Mouse (Mus musculus) ES-Bruce4 (cell line): ENCODE measurements at regions not wholly inside any gene's neighbourhood (a gene's known extent, or its start where the extent isn't known, plus 50 kb on each side); places are given as distances from the start of the nearest gene placed in this dataset.

Source experiments
- H3K27ac ChIP-seq: 2 replicates; pipeline ENCODE4 v1.5.1; 2012; ENCODE audit warnings: low read length, inconsistent platforms; ENCODE audit not compliant: insufficient read depth
- H3K27me3 ChIP-seq: 2 replicates; pipeline ENCODE4 v1.6.1; 2012; ENCODE audit warnings: mild to moderate bottlenecking, low read length, inconsistent platforms; ENCODE audit not compliant: control insufficient read depth, poor library complexity, insufficient read depth, severe bottlenecking
- H3K36me3 ChIP-seq: 2 replicates; pipeline ENCODE4 v1.6.1; 2012; ENCODE audit warnings: inconsistent platforms, mild to moderate bottlenecking, low read length, moderate library complexity; ENCODE audit not compliant: control insufficient read depth, poor library complexity, insufficient read depth, severe bottlenecking
- H3K4me1 ChIP-seq: one replicate; pipeline ENCODE4 v1.8.1; 2011; ENCODE audit warnings: low read length; ENCODE audit not compliant: control insufficient read depth, insufficient read depth
- H3K4me3 ChIP-seq: 2 replicates; pipeline ENCODE4 v1.5.1; 2011; ENCODE audit warnings: low read depth, mild to moderate bottlenecking, low read length
- H3K9ac ChIP-seq: 2 replicates; pipeline ENCODE4 v1.6.1; 2012; ENCODE audit warnings: low read depth, mild to moderate bottlenecking, inconsistent platforms; ENCODE audit not compliant: poor library complexity, severe bottlenecking
- H3K9me3 ChIP-seq: replicated peaks from 2 replicates; pipeline ENCODE4 v1.6.1; 2012; ENCODE audit warnings: mild to moderate bottlenecking, low read length, inconsistent platforms; ENCODE audit not compliant: control insufficient read depth, poor library complexity, insufficient read depth, severe bottlenecking
- CTCF ChIP-seq: IDR thresholded peaks from one replicate; pipeline ENCODE4 v1.8.1; 2011; ENCODE audit warnings: low read depth, low read length
- EP300 ChIP-seq: IDR thresholded peaks from 2 replicates; pipeline ENCODE4 v1.6.1; 2011; ENCODE audit warnings: low read depth, low read length; ENCODE audit not compliant: insufficient read depth
- POLR2A ChIP-seq: IDR thresholded peaks from one replicate; pipeline ENCODE4 v1.8.1; 2011; ENCODE audit warnings: low read length; ENCODE audit not compliant: insufficient read depth

DNA sequence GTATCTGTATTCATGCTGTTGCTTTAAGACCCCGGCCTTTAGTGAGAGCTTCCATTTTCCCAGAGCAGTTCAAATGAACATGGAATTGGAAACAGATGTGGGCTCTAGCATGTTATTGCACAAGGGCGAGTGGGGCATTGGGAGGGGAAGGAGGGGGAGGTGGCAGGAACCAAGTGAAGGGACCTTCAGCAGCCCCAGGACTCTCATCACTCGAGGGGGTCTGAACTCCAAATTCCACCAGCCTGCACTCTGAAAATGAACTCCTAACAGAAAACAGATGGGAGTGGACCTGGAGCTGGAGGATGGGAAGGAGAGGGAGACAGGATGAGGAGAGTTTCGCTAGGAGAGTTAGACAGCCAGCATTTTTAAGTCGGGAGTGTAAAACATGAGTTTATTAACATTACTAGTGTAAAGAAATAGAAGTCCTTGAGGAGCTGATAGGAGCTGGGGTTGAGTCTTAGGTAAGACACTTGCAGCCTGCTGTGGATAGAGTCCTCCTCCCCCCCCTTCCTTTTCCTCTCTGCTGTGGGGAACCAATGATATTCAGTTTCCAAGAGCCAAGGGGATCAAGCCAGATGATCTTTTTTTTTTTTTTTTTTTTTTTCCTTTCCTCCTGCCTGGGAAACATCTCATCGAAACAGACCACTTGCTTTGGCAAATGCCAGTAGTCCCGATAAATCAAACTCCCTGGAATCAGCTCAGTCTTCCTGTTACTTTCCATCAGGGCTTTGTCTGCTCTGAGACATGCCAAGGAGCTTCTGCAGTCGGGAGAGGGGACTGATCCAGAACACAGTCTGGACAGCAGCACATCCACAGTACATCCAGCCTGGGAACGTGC, 351.0 kb downstream of the Ets1 start:
- no peaks in the 10 kb centered on the region for H3K27me3 ChIP-seq
- H3K9me3 ChIP-seq, result no peaks in the 10 kb centered on the region; the same call in 1 of the 2 replicates
- no peaks in the 10 kb centered on the region for H3K36me3 ChIP-seq
- H3K27ac ChIP-seq, result no peak overlapping the region
- no peaks in the 10 kb centered on the region for H3K4me1 ChIP-seq
- no peak overlapping the region for H3K4me3 ChIP-seq
- TF ChIP-seq POLR2A (no peak), CTCF (no peak), EP300 (no peak)
- no peak overlapping the region for H3K9ac ChIP-seq

DNA sequence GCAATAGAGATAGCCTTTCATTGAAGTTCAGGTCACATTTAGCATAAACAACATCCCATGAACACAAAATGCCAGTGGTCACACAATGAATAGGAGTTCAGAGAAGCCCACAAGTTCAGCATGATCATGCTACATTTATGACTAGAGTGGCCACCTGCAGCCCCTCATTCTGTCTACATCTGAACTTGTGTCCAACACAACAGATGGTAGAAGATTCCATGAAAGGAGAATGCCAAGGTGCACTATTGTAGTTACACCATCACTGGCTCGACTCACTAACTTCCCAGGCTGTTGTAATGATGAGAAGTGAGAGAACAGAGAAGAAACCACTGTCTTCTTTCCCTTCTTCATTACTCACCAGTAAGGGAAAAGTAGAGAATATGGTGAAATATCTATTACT, 353.0 kb downstream of the Ets1 start:
- no peaks in the 10 kb centered on the region for H3K36me3 ChIP-seq
- no peak overlapping the region for H3K9ac ChIP-seq
- no peak for TF ChIP-seq EP300
- no peak for TF ChIP-seq POLR2A
- TF ChIP-seq CTCF, result no peak
- no peaks in the 10 kb centered on the region; the same call in 1 of the 2 replicates for H3K27me3 ChIP-seq
- no peak overlapping the region for H3K27ac ChIP-seq
- no peak overlapping the region for H3K4me3 ChIP-seq
- no peaks in the 10 kb centered on the region; the same call in 1 of the 2 replicates for H3K9me3 ChIP-seq
- no peaks in the 10 kb centered on the region for H3K4me1 ChIP-seq

DNA sequence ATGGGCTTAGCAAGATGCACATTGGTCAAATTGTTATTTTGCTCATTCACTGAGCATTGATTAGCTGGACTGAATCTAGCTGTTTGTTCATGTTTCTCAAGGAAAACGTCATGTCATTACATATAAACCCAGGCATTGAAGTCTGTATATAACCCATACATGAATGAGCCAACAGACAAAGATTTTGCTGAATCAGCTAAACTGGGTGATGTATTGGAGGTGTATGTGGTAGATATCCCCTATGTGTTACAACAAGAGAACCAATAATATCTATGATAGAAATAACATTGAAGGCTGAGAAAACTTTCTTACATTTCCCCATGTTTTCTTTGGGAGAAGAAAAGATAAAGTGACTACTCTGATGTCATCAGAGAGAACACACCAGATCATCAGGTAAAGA, 362.3 kb downstream of the Ets1 start:
- TF ChIP-seq POLR2A (no peak), CTCF (no peak), EP300 (no peak)

DNA sequence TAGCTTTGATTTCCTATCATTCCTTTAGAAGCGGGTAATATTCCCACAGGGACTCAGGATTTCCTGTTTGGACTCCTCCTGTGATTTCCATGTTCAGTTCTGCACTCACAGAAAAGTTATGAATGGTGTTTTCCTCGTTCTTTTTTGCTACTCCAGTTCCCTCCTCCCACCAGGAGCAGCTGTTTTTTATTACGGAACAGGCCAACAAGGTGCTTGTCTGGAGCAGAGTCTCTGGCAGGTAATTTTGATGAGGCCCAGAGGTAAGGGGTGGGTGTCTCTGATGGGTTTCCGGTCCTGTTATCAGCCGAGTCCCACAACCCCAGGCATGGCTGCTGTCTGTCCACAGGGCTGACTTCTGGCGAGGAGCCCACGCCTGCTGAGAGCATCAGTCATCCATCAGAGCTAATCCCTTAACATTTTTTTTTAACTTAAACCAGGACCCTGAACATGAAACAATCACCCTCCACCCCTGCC, 364.7 kb downstream of the Ets1 start:
- H3K27ac ChIP-seq, result no peak overlapping the region
- no peak overlapping the region for H3K9ac ChIP-seq
- no peak overlapping the region for H3K4me3 ChIP-seq
- H3K27me3 ChIP-seq, result no peaks in the 10 kb centered on the region
- TF ChIP-seq EP300, result no peak
- TF ChIP-seq POLR2A, result no peak
- TF ChIP-seq CTCF, result no peak
- H3K9me3 ChIP-seq, result no peaks in the 10 kb centered on the region
- no peaks in the 10 kb centered on the region for H3K36me3 ChIP-seq
- H3K4me1 ChIP-seq, result no peaks in the 10 kb centered on the region

More for the DNA sequence above, 362.3 kb downstream of the Ets1 start:
- Histone ChIP-seq H3K4me3 (no peak overlapping the region), H3K9me3 (no peaks in the 10 kb centered on the region), H3K27me3 (no peaks in the 10 kb centered on the region), H3K27ac (no peak overlapping the region), H3K36me3 (no peaks in the 10 kb centered on the region), H3K4me1 (no peaks in the 10 kb centered on the region), H3K9ac (no peak overlapping the region)

DNA sequence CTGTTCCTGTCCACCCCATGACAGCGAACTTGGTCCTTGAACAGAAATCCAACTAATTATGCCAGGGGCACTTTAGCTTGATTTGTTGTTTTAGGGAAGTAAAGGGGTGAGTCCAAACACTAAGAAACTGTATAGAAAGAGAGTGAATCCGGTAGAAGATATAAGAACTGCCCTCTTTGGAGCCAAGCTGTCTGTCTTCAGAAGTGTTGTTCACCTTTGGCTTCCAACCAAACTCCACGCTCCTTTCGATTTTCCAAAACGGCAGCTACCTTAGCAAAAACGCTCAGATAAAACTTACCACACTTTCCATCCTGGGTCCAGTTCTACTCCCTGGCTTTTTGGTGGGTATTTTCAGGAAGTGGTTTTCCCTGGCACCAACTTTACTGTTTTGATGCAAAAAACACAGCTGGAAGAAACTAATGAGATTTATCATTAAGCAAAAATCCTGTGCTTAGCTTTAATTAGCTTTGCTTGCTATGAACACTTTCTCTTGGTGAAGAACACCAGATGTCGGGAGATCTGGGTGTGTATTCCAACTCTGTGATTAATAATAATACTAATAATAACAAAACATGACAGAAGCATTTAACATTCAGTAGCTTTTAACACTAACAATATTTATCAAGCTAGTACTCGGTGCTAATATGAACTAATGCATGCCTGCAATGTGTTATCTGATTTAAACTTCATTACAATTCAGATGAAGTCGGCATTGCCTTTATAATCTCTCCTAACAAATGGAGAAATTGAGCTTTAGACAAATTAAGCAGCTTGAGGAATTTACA, 365.3 kb downstream of the Ets1 start:
- no peaks in the 10 kb centered on the region for H3K27me3 ChIP-seq
- TF ChIP-seq POLR2A (no peak), CTCF (no peak), EP300 (no peak)
- no peak overlapping the region for H3K27ac ChIP-seq
- no peak overlapping the region for H3K4me3 ChIP-seq
- no peaks in the 10 kb centered on the region for H3K36me3 ChIP-seq
- H3K4me1 ChIP-seq, result no peaks in the 10 kb centered on the region
- H3K9ac ChIP-seq, result no peak overlapping the region
- H3K9me3 ChIP-seq, result no peaks in the 10 kb centered on the region

DNA sequence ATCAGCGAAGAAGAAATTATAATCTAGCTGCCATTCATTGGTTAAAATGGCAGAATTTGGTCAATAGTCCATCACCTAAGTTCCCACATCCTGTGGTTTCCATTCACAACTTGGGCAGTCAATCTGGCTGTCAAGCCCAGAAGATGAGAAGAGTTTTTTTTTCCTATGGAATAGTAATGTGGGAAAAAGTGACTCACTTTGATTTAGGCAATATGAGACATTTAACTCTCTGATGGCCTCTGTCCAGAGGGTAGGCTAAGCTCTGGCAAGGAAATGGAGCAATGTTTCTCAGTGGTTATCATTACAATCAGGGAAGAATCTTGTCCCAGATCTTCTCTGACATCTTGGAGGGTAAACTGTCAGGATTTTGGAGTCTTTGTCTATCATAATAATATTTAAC, 367.9 kb downstream of the Ets1 start:
- Histone ChIP-seq H3K4me3 (no peak overlapping the region), H3K9ac (no peak overlapping the region), H3K4me1 (no peaks in the 10 kb centered on the region), H3K9me3 (no peaks in the 10 kb centered on the region), H3K36me3 (no peaks in the 10 kb centered on the region), H3K27me3 (no peaks in the 10 kb centered on the region), H3K27ac (no peak overlapping the region)
- TF ChIP-seq EP300 (no peak), POLR2A (no peak), CTCF (no peak)
